Mouse (Mus musculus) T-helper 17 cell (primary cell): ENCODE results near the gene Tlr13.

Experiments used
- in situ Hi-C, 2 experiments: fragments of 300-600 bp; cut with MboI, MseI; formaldehyde crosslinking; loops; 1 replicate in 1 of 2; 2 replicates in 1 of 2; pipeline ENCODE4 v1.15.1; 2025; ENCODE audit warnings: high pct_unique_total_duplicates in 2 of 2

Gene Tlr13

GRCm38 (mm10) chrX:106142936-106143335 lies at the start of gene Tlr13:
TSS of gene Tlr13 (plus strand) at chrX:106143204.
- in situ Hi-C loops, result no loop called here

GRCm38 (mm10) chrX:106105464-106105863 lies 37.5 kb upstream of the Tlr13 start:
- in situ Hi-C loops, result no loop called here

GRCm38 (mm10) chrX:106113881-106114280 lies 29.1 kb upstream of the Tlr13 start:
- in situ Hi-C loops, result loop anchor here in 1 of 2 experiments (5.0 kb wide), 1 partner anchor 87 kb away; the partner anchor contains the start of gene Atp7a

- in situ Hi-C loops, result loop anchor here in 1 of 2 experiments (5.0 kb wide), 1 partner anchor 87 kb away; the partner anchor contains the start of gene Atp7a
These were observed 28.3 kb upstream of the Tlr13 start for GRCm38 (mm10) chrX:106114674-106115073.

- in situ Hi-C loops, result no loop called here
These were observed 20.2 kb upstream of the Tlr13 start for GRCm38 (mm10) chrX:106122823-106123222.

GRCm38 (mm10) chrX:106128283-106128682 lies 14.7 kb upstream of the Tlr13 start:
- in situ Hi-C loops, result no loop called here

- in situ Hi-C loops, result no loop called here
These were observed 13.1 kb upstream of the Tlr13 start for GRCm38 (mm10) chrX:106129877-106130276.

GRCm38 (mm10) chrX:106134916-106135315 lies 8.1 kb upstream of the Tlr13 start:
- in situ Hi-C loops, result no loop called here

- in situ Hi-C loops, result no loop called here
These were observed 7.5 kb upstream of the Tlr13 start for GRCm38 (mm10) chrX:106135484-106135883.

GRCm38 (mm10) chrX:106135916-106136575 lies 7.0 kb upstream of the Tlr13 start:
- in situ Hi-C loops, result no loop called here

GRCm38 (mm10) chrX:106139309-106140070 lies 3.5 kb upstream of the Tlr13 start:
- in situ Hi-C loops, result no loop called here

GRCm38 (mm10) chrX:106148185-106148584 lies 5.2 kb downstream of the Tlr13 start:
- in situ Hi-C loops, result no loop called here

- in situ Hi-C loops, result no loop called here
These were observed 6.5 kb downstream of the Tlr13 start for GRCm38 (mm10) chrX:106149460-106149859.

- in situ Hi-C loops, result no loop called here
These were observed 11.2 kb downstream of the Tlr13 start for GRCm38 (mm10) chrX:106154180-106154586.

- in situ Hi-C loops, result no loop called here
These were observed 12.9 kb downstream of the Tlr13 start for GRCm38 (mm10) chrX:106155892-106156291.

- in situ Hi-C loops, result no loop called here
These were observed 21.0 kb downstream of the Tlr13 start for GRCm38 (mm10) chrX:106163995-106164394.

- in situ Hi-C loops, result no loop called here
These were observed 21.6 kb downstream of the Tlr13 start for GRCm38 (mm10) chrX:106164555-106164954.

- in situ Hi-C loops, result loop anchor here in 1 of 2 experiments (5.0 kb wide), 1 partner anchor 148 kb away; the partner anchor contains the start of gene Cox7b
These were observed 22.1 kb downstream of the Tlr13 start for GRCm38 (mm10) chrX:106165089-106165488.

GRCm38 (mm10) chrX:106171106-106171852 lies 28.3 kb downstream of the Tlr13 start:
- in situ Hi-C loops, result no loop called here

GRCm38 (mm10) chrX:106171853-106172154 lies 28.8 kb downstream of the Tlr13 start:
- in situ Hi-C loops, result no loop called here

- in situ Hi-C loops, result loop anchor here in 1 of 2 experiments (25.0 kb wide), 1 partner anchor 1064 kb away; the partner anchor contains the start of gene Magee1
These were observed 33.3 kb downstream of the Tlr13 start for GRCm38 (mm10) chrX:106176331-106176730.

GRCm38 (mm10) chrX:106184279-106184678 lies 41.3 kb downstream of the Tlr13 start:
- in situ Hi-C loops, result loop anchor here in 1 of 2 experiments (25.0 kb wide), 1 partner anchor 1072 kb away; the partner anchor contains the start of gene Magee1
